Mouse (Mus musculus): Measurements from ENCODE around the gene Fst. TPM values are rescaled to one million over a fixed set of nuclear protein-coding genes. Genes with fewer than 3 reads are reported as not detected.

Gene Fst
- polyA plus RNA-seq, 1 experiment from 2014 or later: 7.4 TPM

DNA sequence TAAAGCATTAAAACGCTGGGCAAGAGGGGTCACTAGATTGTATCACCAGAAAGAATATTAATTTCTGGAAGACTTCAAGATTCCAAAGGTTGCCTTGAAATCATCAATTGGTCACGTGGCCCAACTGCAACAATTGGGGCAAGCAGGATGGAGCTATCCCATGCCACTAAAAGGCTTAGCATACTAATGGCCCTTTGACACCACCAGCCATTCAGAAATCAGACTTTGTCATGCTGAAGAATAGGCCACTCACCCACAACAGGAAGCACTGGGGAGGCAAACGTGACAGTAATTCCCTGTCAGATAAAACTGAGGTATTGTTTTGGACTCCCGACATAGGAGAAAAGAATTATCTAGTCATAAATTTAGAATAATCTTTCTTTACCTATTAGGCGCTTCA is 52.3 kb downstream of the Fst start:
- no peak overlapping the region for H3K9ac ChIP-seq
- no peaks in the 10 kb centered on the region for H3K4me1 ChIP-seq
- no peak for ATAC-seq
- no peaks in the 10 kb centered on the region for H3K36me3 ChIP-seq
- no peak overlapping the region for H3K4me2 ChIP-seq
- H3K27ac ChIP-seq: no peak overlapping the region
- no peaks in the 10 kb centered on the region for H3K9me3 ChIP-seq (replicated peaks)
- 20% methylated on average over 5 of the region's 5 CpGs for WGBS (ENCODE audit: insufficient replicate concordance)
- H3K4me3 ChIP-seq: no peak overlapping the region
- H3K27me3 ChIP-seq (replicated peaks): no peaks in the 10 kb centered on the region

DNA sequence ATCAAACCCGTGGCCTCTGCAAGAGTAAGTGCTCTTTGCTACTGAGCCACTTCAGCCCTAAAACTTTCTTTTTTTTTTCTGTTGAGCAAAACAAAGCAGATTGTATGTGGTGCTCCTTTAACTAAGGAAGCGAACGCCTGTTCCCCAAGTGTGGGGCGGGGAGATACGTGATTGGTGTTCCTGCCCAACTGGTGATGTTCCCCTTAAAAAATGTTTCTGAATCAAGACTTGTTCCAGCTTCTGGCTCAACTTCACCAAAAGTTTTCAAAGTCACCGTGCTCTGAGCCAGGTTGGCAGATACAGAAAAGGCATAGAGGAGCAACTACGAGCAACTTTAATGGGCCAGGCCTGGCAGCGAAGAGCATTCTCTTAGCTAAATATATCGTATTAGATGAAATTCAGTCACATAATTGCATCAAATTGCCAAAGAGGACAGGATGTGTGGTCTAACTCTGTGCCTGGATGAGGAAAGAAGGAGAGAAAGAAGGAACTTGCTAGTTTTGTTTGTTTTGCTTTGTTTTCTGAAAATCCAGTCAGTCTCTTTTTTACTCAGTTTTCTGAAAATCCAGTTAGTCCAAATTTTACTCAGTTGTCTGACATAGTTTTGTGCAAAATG is 53.5 kb downstream of the Fst start:
- WGBS (ENCODE audit: insufficient replicate concordance): 77% methylated on average over 9 of the region's 9 CpGs
- Histone ChIP-seq H3K27ac (no peak overlapping the region), H3K4me1 (no peaks in the 10 kb centered on the region), H3K9me3 (replicated peaks) (no peaks in the 10 kb centered on the region), H3K9ac (no peak overlapping the region), H3K4me3 (no peak overlapping the region), H3K27me3 (replicated peaks) (no peaks in the 10 kb centered on the region), H3K36me3 (no peaks in the 10 kb centered on the region), H3K4me2 (no peak overlapping the region)
- ATAC-seq: no peak

Other genes with a start within 250 kb of the Fst start
- 161 and 164 TPM in 2 replicates for gene Ndufs4, start 70.7 kb downstream of the Fst start, polyA plus RNA-seq (2016; fragmentation: Nextera tagmentation; extraction: Ambion mirVana)

All from liver, embryonic 12.5 days (tissue).